Mouse (Mus musculus): ENCODE data around the gene Zfp74. TPM values are rescaled to one million over a fixed set of nuclear protein-coding genes. Genes with fewer than 3 reads are reported as not detected.
A peak's percentile ranks its signal among the peaks of the same experiment; 100 is the strongest.

Gene Zfp74
- polyA plus RNA-seq, 1 experiment = 1.2 TPM

DNA sequence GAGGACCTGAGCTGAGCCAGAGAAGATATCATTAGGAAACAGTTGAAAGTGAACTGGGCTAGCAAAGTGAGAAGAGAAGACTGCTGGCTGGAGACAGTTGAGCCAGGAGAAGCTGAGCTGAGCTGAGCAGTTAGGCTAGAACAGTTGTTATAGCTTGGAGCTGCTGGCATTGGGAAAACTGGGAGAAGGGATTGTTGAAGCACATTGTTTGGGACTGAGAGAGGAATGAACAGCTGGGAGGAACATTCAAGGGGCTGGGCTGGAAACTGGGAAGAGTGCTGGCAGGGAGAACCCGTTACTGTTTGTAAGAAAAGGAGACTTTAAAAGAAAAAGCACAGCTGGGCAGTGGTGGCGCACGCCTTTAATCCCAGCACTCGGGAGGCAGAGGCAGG, 35.8 kb downstream of the Zfp74 start:
- H3K36me3 ChIP-seq (replicated peaks; ENCODE audit: low read length) = peaks cover 36% of the 10 kb centered on the region
- no peaks in the 10 kb centered on the region for H3K27me3 ChIP-seq (replicated peaks)
- no peak overlapping the region for H3K4me3 ChIP-seq (replicated peaks)
- TF ChIP-seq FLI1 (IDR thresholded peaks at IDR 0.05; ENCODE audit: low read length) (no peak), GATA1 (IDR thresholded peaks at IDR 0.05; ENCODE audit: borderline replicate concordance, low read length) (no peak)
- H3K9me3 ChIP-seq = peaks cover 53% of the 10 kb centered on the region
- no peaks in the 10 kb centered on the region for H3K4me1 ChIP-seq

DNA sequence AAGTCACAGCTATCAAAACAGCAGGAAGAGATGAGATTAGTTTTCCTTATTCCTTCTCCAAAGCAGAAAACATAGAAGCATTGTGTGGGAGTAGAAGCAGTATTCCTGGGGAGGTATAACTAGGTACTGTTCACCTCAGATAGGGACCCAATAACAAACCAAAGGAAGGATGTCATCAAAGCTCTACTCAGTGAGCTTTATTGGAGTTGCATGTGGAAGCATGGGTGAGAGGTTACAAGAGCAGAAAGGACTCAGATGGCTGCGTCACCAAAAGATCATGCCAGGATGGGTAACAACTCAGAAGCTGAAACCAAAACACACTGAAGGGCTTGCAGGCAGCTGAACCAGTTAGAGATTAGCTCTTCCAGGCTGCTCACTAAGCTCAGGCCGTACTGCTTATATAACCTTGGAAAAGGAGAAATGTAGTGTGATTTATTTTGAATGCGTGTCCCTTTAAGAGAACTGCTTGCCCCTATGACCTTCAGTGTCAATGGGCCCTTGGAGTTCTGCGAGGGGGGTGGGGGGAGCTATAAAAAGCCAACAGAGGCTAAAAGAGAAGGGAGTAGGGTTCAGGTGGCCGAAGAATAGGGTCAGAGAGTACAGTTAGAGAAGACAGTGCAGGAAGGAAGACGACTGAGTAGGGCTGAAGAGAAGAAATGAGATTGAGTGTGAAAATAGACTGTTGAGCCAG, 36.4 kb downstream of the Zfp74 start:
- Histone ChIP-seq H3K4me1 (no peaks in the 10 kb centered on the region), H3K9me3 (peaks cover 53% of the 10 kb centered on the region), H3K27me3 (replicated peaks) (no peaks in the 10 kb centered on the region), H3K4me3 (replicated peaks) (no peak overlapping the region), H3K36me3 (replicated peaks; ENCODE audit: low read length) (peaks cover 39% of the 10 kb centered on the region)
- TF ChIP-seq FLI1 (IDR thresholded peaks at IDR 0.05; ENCODE audit: low read length) (no peak), GATA1 (IDR thresholded peaks at IDR 0.05; ENCODE audit: borderline replicate concordance, low read length) (no peak)

DNA sequence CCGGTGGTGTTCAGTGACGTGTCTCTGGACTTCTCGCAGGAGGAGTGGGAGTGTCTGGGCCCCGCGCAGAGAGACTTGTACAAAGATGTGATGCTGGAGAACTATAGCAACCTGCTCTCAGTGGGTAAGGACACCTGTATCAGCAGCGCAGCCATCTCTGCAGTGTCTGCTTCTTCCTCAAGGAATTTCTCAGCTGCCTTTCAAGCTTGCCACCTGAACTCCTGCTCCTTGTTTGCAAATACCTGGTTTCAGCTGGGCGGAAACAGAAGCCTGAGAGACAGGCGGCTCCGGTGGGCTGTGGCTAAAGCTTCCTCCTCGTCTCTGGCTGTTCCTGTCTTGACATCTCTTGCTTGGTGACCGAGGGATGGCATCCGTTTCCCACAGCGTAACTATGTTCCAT, 41.7 kb downstream of the Zfp74 start:
- Histone ChIP-seq H3K27me3 (replicated peaks) (no peaks in the 10 kb centered on the region), H3K4me3 (replicated peaks) (no peak overlapping the region), H3K4me1 (peaks cover 11% of the 10 kb centered on the region), H3K9me3 (peaks cover 28% of the 10 kb centered on the region), H3K36me3 (replicated peaks; ENCODE audit: low read length) (peaks cover 50% of the 10 kb centered on the region)
- TF ChIP-seq FLI1 (IDR thresholded peaks at IDR 0.05; ENCODE audit: low read length) (no peak), GATA1 (IDR thresholded peaks at IDR 0.05; ENCODE audit: borderline replicate concordance, low read length) (no peak)

DNA sequence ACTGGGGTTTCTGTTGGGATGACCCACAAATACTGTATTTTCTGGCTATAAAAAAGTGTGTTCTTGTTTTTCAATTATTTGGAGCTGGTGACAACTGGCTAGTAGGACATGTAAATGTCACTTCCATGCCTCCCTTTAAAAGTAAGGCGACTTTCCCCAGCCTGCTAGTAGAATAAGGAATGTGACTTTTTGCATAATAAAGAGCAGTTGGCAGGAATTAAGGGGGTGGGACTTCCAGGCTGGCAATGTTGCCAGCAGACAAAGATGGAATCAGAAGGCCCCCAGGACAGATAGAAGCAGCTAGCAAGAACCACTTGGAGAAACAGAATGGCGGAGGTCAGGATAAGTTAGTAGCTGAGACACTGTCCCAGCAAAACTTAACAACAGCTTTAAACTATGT, 43.6 kb downstream of the Zfp74 start:
- no peak for TF ChIP-seq GATA1 (IDR thresholded peaks at IDR 0.05; ENCODE audit: borderline replicate concordance, low read length)
- TF ChIP-seq FLI1 (IDR thresholded peaks at IDR 0.05; ENCODE audit: low read length) = no peak
- Histone ChIP-seq H3K4me3 (replicated peaks) (no peak overlapping the region), H3K27me3 (replicated peaks) (no peaks in the 10 kb centered on the region), H3K4me1 (peaks cover 12% of the 10 kb centered on the region), H3K36me3 (replicated peaks; ENCODE audit: low read length) (peaks cover 39% of the 10 kb centered on the region), H3K9me3 (peaks cover 18% of the 10 kb centered on the region)

DNA sequence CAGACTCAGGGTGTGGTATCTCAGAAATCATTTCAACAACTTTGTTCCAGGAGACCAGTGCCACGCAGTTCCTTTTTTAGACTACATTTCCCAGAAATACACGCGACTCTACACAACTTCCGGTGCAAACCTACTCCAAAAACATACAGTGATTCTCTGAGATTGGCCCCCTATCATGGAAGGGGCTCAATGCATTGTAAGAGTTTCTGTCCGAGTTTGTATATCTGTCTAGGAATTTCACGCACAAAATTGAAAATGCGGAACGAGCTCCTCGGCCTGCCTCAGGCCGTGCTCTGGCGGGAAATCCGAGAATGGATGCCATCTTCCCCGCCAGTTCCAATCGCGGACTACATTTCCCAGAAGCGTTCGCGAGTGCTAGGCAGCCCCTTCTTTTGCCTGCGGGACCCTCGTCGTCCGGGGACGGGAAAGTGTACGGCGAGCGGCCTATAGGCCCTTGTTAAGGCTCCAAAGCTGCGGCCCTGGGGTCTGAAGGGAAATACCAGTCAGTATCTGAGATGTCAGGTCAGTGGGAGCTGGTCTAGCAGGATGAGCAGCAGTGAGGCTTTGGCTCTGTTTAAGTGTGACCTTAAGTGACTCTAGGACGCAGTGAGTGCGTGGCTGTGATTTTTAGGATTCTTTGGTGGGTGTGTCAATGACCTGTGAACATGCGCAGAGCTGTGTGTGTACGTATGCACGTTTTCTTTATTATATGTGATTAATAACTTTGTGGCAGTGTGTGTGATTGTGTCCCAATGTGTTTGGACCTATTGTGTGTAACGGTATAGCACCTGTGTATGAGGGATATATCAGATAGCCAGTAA, 45.5 kb downstream of the Zfp74 start, which contains the start of gene Zfp383:
TSS of gene Zfp383 (plus strand) at position 94 of the 821 bp plus-strand sequence.
- Histone ChIP-seq H3K27me3 (replicated peaks) (no peaks in the 10 kb centered on the region), H3K4me3 (replicated peaks) (peak within 1 kb of the TSS; percentile 95), H3K4me1 (peaks cover 12% of the 10 kb centered on the region), H3K9me3 (no peaks in the 10 kb centered on the region), H3K36me3 (replicated peaks; ENCODE audit: low read length) (peaks cover 27% of the 10 kb centered on the region)
- TF ChIP-seq GATA1 (IDR thresholded peaks at IDR 0.05; ENCODE audit: borderline replicate concordance, low read length) (no peak), FLI1 (IDR thresholded peaks at IDR 0.05; ENCODE audit: low read length) (no peak)

DNA sequence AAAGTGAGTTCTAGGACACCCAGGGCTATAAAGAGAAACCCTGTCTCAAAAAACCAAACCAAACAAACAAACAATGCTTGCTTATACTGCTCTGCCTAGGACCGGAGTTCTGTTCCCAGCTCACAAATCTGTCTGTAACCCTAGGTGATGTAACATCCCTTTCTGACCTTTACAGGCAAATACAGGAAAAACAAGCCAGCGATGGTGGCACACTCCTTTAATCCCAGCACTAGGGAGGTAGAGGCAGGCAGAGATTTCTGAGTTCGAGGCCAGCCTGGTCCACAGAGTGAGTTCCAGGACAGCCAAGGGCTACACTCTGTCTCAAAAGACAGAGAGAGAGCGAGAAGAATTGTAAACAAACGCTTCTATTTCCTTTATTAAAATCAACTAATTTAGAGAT, 46.7 kb downstream of the Zfp74 start:
- no peaks in the 10 kb centered on the region for H3K27me3 ChIP-seq (replicated peaks)
- H3K9me3 ChIP-seq = no peaks in the 10 kb centered on the region
- H3K36me3 ChIP-seq (replicated peaks; ENCODE audit: low read length) = peaks cover 25% of the 10 kb centered on the region
- TF ChIP-seq FLI1 (IDR thresholded peaks at IDR 0.05; ENCODE audit: low read length) (no peak), GATA1 (IDR thresholded peaks at IDR 0.05; ENCODE audit: borderline replicate concordance, low read length) (no peak)
- peaks cover 12% of the 10 kb centered on the region for H3K4me1 ChIP-seq
- H3K4me3 ChIP-seq (replicated peaks) = no peak overlapping the region

DNA sequence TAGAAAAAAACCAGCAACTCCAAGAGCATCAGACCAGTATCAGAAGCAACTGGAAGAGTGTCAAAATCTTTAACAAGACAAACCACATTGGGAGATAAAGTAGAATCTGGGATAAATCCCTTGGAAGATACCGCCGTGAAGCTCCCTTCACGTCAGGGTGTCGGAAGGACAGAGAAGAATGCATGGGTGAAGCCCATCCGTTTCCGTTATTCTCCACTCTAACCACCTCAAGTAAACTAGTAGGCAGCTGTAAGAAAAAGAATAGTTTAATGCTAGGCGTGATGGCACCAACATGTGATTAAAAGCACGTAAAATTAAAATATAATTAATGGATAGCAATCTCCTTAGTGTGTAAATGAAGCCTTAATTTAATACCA, 47.2 kb downstream of the Zfp74 start:
- Histone ChIP-seq H3K4me1 (peaks cover 12% of the 10 kb centered on the region), H3K4me3 (replicated peaks) (peak overlapping the region; percentile 94), H3K27me3 (replicated peaks) (no peaks in the 10 kb centered on the region), H3K9me3 (no peaks in the 10 kb centered on the region), H3K36me3 (replicated peaks; ENCODE audit: low read length) (peaks cover 21% of the 10 kb centered on the region)
- TF ChIP-seq FLI1 (IDR thresholded peaks at IDR 0.05; ENCODE audit: low read length) = no peak
- TF ChIP-seq GATA1 (IDR thresholded peaks at IDR 0.05; ENCODE audit: borderline replicate concordance, low read length) = no peak

DNA sequence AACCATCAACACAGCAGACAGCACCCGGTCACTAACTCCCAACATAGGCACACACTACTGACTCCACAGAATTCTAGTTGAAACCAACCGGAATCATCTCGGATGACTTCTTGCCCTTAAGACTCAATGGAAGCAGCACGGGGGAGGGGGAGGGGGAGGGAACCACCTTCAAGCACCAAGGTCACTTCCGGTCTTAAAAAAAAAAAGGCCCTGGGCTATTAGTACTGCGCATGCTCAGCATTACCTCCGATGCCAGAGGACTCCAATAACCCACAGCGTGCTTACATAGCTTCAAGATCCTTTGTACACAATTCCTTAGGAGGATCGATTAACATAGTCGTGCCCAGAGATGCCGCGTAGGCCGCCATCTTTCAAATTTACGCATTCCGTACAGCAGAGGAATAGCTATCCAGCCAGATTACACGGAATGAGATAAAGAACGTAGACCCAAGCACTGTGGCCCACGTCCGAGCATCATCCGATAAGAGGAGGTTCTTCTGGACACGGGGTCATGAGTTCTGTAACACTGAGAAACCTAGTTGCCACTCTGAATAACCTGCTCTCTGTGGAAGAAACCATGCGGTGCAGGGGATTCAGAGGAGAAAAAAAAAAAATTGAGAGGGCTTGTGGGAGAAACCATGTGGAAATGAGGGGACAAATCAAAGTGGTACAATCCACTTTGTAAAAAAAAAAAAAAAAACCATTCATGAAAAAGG, 47.8 kb downstream of the Zfp74 start, which contains the start of gene Zfp27:
TSS of gene Zfp27 (minus strand) at position 607 of the 716 bp plus-strand sequence.
- H3K9me3 ChIP-seq = no peaks in the 10 kb centered on the region
- no peak for TF ChIP-seq GATA1 (IDR thresholded peaks at IDR 0.05; ENCODE audit: borderline replicate concordance, low read length)
- TF ChIP-seq FLI1 (IDR thresholded peaks at IDR 0.05; ENCODE audit: low read length) = no peak
- H3K4me3 ChIP-seq (replicated peaks) = peak within 1 kb of the TSS; percentile 94
- no peaks in the 10 kb centered on the region for H3K27me3 ChIP-seq (replicated peaks)
- H3K4me1 ChIP-seq = peaks cover 12% of the 10 kb centered on the region
- peaks cover 23% of the 10 kb centered on the region for H3K36me3 ChIP-seq (replicated peaks; ENCODE audit: low read length)

DNA sequence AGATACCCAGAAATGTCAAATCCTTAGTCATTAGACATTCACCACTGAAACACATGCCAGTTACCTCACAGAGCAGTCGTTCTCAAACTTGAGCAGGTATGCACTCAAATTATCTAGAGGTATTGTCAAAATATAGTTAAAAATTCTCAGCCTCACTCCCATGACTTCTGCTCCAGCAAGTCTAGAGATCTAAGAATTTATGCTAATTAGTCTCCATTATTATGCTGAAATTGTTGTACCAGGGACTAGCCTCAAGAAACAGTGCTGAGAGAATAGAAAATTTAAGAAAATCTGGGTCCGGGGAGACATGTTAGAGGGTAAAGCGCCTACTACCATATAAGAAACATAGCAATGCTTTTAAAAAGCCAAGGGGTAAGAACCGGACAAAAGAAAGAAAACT, 49.8 kb downstream of the Zfp74 start:
- Histone ChIP-seq H3K4me3 (replicated peaks) (no peak overlapping the region), H3K9me3 (no peaks in the 10 kb centered on the region), H3K4me1 (peaks cover 11% of the 10 kb centered on the region), H3K27me3 (replicated peaks) (no peaks in the 10 kb centered on the region), H3K36me3 (replicated peaks; ENCODE audit: low read length) (peaks cover 37% of the 10 kb centered on the region)
- TF ChIP-seq GATA1 (IDR thresholded peaks at IDR 0.05; ENCODE audit: borderline replicate concordance, low read length) (no peak), FLI1 (IDR thresholded peaks at IDR 0.05; ENCODE audit: low read length) (no peak)

All from megakaryocyte, embryonic 14.5 days (primary cell).